Mouse (Mus musculus) intestine, embryonic 14.5 days (tissue): Measurements from ENCODE around the gene Parp11. TPM values are rescaled to one million over a fixed set of nuclear protein-coding genes. Genes with fewer than 3 reads are reported as not detected.

Experiments
- ATAC-seq: fragments of 200-750 bp; cut with Nextera tagmentation; replicated peaks from 2 replicates; pipeline ENCODE4 v1.8.0; 2017; ENCODE audit warnings: low read depth, moderate number of reproducible peaks, moderate TSS enrichment, moderate library complexity; ENCODE audit not compliant: low FRiP score, low TSS enrichment
- DNase-seq: peaks from one replicate; pipeline ENCODE4 v3.0.0-alpha.2; 2018; ENCODE audit warnings: low spot score
- H3K27ac ChIP-seq: fragments of 300-500 bp; sonication (generic); 2 replicates; pipeline ENCODE4 v1.5.1; 2014; ENCODE audit warnings: low read depth, mild to moderate bottlenecking, control low read depth
- H3K27me3 ChIP-seq: fragments of 300-500 bp; sonication (generic); replicated peaks from 2 replicates; pipeline ENCODE4 v1.6.1; 2014; ENCODE audit warnings: low read length, control low read depth; ENCODE audit not compliant: control insufficient read depth, insufficient read depth
- H3K36me3 ChIP-seq: fragments of 300-500 bp; sonication (generic); 2 replicates; pipeline ENCODE4 v1.6.1; 2014; ENCODE audit warnings: low read length, control low read depth; ENCODE audit not compliant: control insufficient read depth, insufficient read depth
- H3K4me1 ChIP-seq: fragments of 300-500 bp; sonication (generic); replicated peaks from 2 replicates; pipeline ENCODE4 v1.6.1; 2014; ENCODE audit warnings: low read length, control low read depth, mixed read lengths; ENCODE audit not compliant: control insufficient read depth, insufficient read depth
- H3K4me2 ChIP-seq: fragments of 300-500 bp; sonication (generic); 2 replicates; pipeline ENCODE4 v1.6.1; 2014; ENCODE audit warnings: low read length
- H3K4me3 ChIP-seq: fragments of 300-500 bp; sonication (generic); 2 replicates; pipeline ENCODE4 v1.5.1; 2014; ENCODE audit warnings: low read depth, low read length, control low read depth, mixed read lengths
- H3K9ac ChIP-seq: fragments of 300-500 bp; sonication (generic); 2 replicates; pipeline ENCODE4 v1.6.1; 2014; ENCODE audit warnings: mild to moderate bottlenecking, low read length
- H3K9me3 ChIP-seq: fragments of 300-500 bp; sonication (generic); 2 replicates; pipeline ENCODE4 v1.6.1; 2016; ENCODE audit warnings: low read length, control low read depth; ENCODE audit not compliant: control insufficient read depth
- WGBS: fragments of 180-500 bp; shearing (Covaris S2); extraction: QIAGEN DNeasy Blood & Tissue Kit; methylation state at CpG from one replicate; pipeline ENCODE4 v1.1.7; 2014; 5-methylcytosine and 5-hydroxymethylcytosine counted together
- polyA plus RNA-seq: library from polyadenylated mRNA; unstranded; fragments of >200 nt; fragmentation: Nextera tagmentation; extraction: Ambion mirVana; gene quantifications from 2 replicates; pipeline ENCODE4 v1.2.1, GENCODE M21; 2014

Parp11 gene
- polyA plus RNA-seq, 1 experiment from 2014 or later, result 24.6 TPM

GRCm38 (mm10) chr6:127440416-127441104 is 6.1 kb upstream of the Parp11 start:
- Histone ChIP-seq H3K4me3 (no peak overlapping the region), H3K27me3 (no peaks in the 10 kb centered on the region), H3K9ac (no peak overlapping the region), H3K27ac (no peak overlapping the region), H3K9me3 (no peaks in the 10 kb centered on the region), H3K4me2 (no peak overlapping the region), H3K36me3 (no peaks in the 10 kb centered on the region), H3K4me1 (no peaks in the 10 kb centered on the region)
- DNase-seq (no peak), ATAC-seq (no peak)
- WGBS, result 43% methylated on average over 14 of the region's 14 CpGs

- WGBS, result 42% methylated on average over 4 of the region's 4 CpGs
- H3K27me3 ChIP-seq, result no peaks in the 10 kb centered on the region
- H3K27ac ChIP-seq, result no peak overlapping the region
- no peaks in the 10 kb centered on the region for H3K36me3 ChIP-seq
- no peak overlapping the region for H3K9ac ChIP-seq
- no peak for ATAC-seq
- no peaks in the 10 kb centered on the region for H3K4me1 ChIP-seq
- DNase-seq, result no peak
- no peak overlapping the region for H3K4me3 ChIP-seq
- no peaks in the 10 kb centered on the region for H3K9me3 ChIP-seq
- no peak overlapping the region for H3K4me2 ChIP-seq
Measured at GRCm38 (mm10) chr6:127442584-127442983, 4.1 kb upstream of the Parp11 start.

GRCm38 (mm10) chr6:127443910-127444309 is 2.7 kb upstream of the Parp11 start:
- 57% methylated on average over 2 of the region's 2 CpGs for WGBS
- H3K4me3 ChIP-seq, result no peak overlapping the region
- H3K27me3 ChIP-seq, result 0 out of 2 replicates have a peak, but pooled peaks cover 3% of the 10 kb centered on the region
- no peak overlapping the region for H3K9ac ChIP-seq
- no peak for DNase-seq
- no peak overlapping the region for H3K4me2 ChIP-seq
- no peaks in the 10 kb centered on the region for H3K36me3 ChIP-seq
- H3K4me1 ChIP-seq, result no peaks in the 10 kb centered on the region
- no peak for ATAC-seq
- no peak overlapping the region for H3K27ac ChIP-seq
- no peaks in the 10 kb centered on the region for H3K9me3 ChIP-seq

GRCm38 (mm10) chr6:127444466-127444865 is 2.2 kb upstream of the Parp11 start:
- 0 out of 2 replicates have a peak, but pooled peaks cover 3% of the 10 kb centered on the region for H3K27me3 ChIP-seq
- H3K4me2 ChIP-seq, result no peak overlapping the region
- H3K27ac ChIP-seq, result no peak overlapping the region
- DNase-seq (no peak), ATAC-seq (no peak)
- no peaks in the 10 kb centered on the region for H3K36me3 ChIP-seq
- 71% methylated on average over 4 of the region's 4 CpGs for WGBS
- no peaks in the 10 kb centered on the region for H3K4me1 ChIP-seq
- H3K9me3 ChIP-seq, result no peaks in the 10 kb centered on the region
- no peak overlapping the region for H3K9ac ChIP-seq
- no peak overlapping the region for H3K4me3 ChIP-seq

- Histone ChIP-seq H3K36me3 (no peaks in the 10 kb centered on the region), H3K4me2 (no peak overlapping the region), H3K4me1 (no peaks in the 10 kb centered on the region), H3K4me3 (no peak overlapping the region), H3K27ac (no peak overlapping the region), H3K27me3 (0 out of 2 replicates have a peak, but pooled peaks cover 6% of the 10 kb centered on the region), H3K9ac (no peak overlapping the region), H3K9me3 (no peaks in the 10 kb centered on the region)
- WGBS, result 62% methylated on average over 10 of the region's 10 CpGs
- no peak for ATAC-seq
- no peak for DNase-seq
Measured at GRCm38 (mm10) chr6:127447686-127448460, 1.2 kb downstream of the Parp11 start.

GRCm38 (mm10) chr6:127448869-127449268 is 2.2 kb downstream of the Parp11 start:
- 0 out of 2 replicates have a peak, but pooled peaks cover 6% of the 10 kb centered on the region for H3K27me3 ChIP-seq
- DNase-seq, result no peak
- H3K9ac ChIP-seq, result no peak overlapping the region
- no peak for ATAC-seq
- H3K36me3 ChIP-seq, result no peaks in the 10 kb centered on the region
- WGBS, result 69% methylated on average over 2 of the region's 2 CpGs
- H3K4me1 ChIP-seq, result no peaks in the 10 kb centered on the region
- no peaks in the 10 kb centered on the region for H3K9me3 ChIP-seq
- no peak overlapping the region for H3K27ac ChIP-seq
- no peak overlapping the region for H3K4me3 ChIP-seq
- no peak overlapping the region for H3K4me2 ChIP-seq

GRCm38 (mm10) chr6:127449531-127450422 is 3.1 kb downstream of the Parp11 start:
- Histone ChIP-seq H3K9ac (no peak overlapping the region), H3K36me3 (no peaks in the 10 kb centered on the region), H3K27me3 (0 out of 2 replicates have a peak, but pooled peaks cover 6% of the 10 kb centered on the region), H3K4me1 (no peaks in the 10 kb centered on the region), H3K27ac (no peak overlapping the region), H3K4me3 (no peak overlapping the region), H3K9me3 (no peaks in the 10 kb centered on the region), H3K4me2 (no peak overlapping the region)
- no peak for ATAC-seq
- WGBS, result 34% methylated on average over 10 of the region's 10 CpGs
- no peak for DNase-seq
